Mouse (Mus musculus): ENCODE measurements around the gene Dpf3. TPM values are rescaled to one million over a fixed set of nuclear protein-coding genes. Genes with fewer than 3 reads are reported as not detected.
A peak's percentile ranks its signal among the peaks of the same experiment; 100 is the strongest.

Dpf3 gene
- polyA plus RNA-seq, 1 experiment from 2014 or later, result 14.9 TPM

DNA sequence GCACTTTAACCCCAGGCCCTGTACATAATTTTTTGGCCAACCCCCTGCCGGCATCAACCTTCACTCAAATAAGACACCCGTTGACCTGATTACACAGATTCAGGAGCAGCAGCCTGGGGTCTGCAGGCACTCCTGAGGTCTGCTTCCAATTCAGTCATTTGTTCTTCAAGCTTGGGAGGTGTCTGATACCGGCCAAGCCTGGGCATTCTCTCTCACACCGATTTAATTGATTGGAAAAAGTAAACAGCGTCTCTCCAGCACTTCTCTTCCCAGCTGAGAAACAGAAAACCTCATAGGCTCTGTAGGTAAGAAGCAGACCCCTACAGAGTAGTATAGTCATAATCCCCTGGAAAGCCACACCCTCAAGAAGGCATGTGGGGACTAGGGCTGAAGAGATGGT is 61.2 kb downstream of the Dpf3 start:
- 68% methylated on average over 5 of the region's 5 CpGs for WGBS

DNA sequence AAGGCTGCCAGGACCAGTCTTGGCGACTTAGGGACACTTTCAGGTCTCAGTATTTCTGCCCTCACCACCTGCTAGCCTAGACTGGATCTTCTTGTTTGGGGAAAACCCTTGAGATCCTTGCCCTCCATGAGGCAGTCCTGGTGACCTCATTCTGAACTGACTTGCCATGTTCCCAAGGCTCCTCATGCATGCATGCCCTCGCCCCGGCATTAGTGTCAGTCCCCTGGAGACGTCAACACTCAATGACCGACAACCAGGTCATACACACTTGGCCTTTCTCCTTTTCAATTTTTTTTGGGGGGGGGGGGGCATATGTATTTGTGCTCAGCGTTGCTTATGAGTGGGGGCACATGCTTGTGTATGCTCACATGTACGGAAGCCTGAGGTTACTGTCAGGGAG is 61.8 kb downstream of the Dpf3 start:
- no peak for ATAC-seq (replicated peaks; ENCODE audit: low FRiP score)

More for the DNA sequence above, 61.2 kb downstream of the Dpf3 start:
- Histone ChIP-seq H3K9me3 (replicated peaks) (no peaks in the 10 kb centered on the region), H3K4me2 (no peak overlapping the region), H3K36me3 (no peaks in the 10 kb centered on the region), H3K4me3 (replicated peaks) (no peak overlapping the region), H3K4me1 (peaks cover 28% of the 10 kb centered on the region), H3K27me3 (no peaks in the 10 kb centered on the region), H3K27ac (no peak overlapping the region), H3K9ac (no peak overlapping the region)
- no peak for ATAC-seq (replicated peaks; ENCODE audit: low FRiP score)

DNA sequence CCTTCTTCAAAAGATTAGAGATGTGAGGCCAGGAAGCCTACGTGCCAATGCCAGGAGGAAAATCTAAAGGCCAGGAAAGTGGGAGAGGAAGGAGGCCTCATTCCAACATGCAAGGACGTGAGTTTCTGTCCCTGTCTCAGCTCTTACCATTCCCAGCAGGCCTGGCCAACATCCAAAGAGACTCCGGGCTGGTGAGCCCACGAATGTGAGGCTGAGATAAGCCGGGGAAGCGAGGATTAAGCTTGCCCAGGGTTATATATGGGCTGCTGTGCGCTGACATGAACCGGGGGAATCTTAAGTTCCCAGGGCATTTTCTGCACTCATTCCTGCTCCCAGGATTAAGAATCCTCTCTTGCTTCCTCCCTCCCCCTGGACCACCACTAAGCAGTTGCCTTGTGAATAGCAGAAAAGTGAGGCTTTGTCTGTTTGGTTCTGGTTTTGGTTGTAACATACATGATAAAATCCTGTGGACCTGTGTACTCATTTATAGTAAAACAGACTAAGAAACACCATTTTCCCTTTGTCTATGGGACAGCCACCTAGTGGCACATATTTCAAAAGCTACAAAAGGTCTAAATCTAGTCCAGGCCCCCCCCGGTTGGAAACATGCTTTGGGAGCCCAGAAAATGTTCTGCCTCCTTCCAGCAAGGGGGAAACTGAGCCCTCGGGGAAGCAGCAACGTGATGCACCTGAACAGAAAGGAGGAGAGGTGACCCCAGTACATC is 62.6 kb downstream of the Dpf3 start:
- Histone ChIP-seq H3K4me3 (replicated peaks) (no peak overlapping the region), H3K36me3 (no peaks in the 10 kb centered on the region), H3K27me3 (no peaks in the 10 kb centered on the region), H3K4me1 (peaks cover 28% of the 10 kb centered on the region), H3K27ac (no peak overlapping the region), H3K4me2 (no peak overlapping the region), H3K9ac (no peak overlapping the region), H3K9me3 (replicated peaks) (no peaks in the 10 kb centered on the region)
- 61% methylated on average over 11 of the region's 11 CpGs for WGBS
- ATAC-seq (replicated peaks; ENCODE audit: low FRiP score), result no peak

More for the DNA sequence above, 61.8 kb downstream of the Dpf3 start:
- H3K4me2 ChIP-seq, result no peak overlapping the region
- H3K36me3 ChIP-seq, result no peaks in the 10 kb centered on the region
- H3K4me3 ChIP-seq (replicated peaks), result no peak overlapping the region
- 82% methylated on average over 7 of the region's 7 CpGs for WGBS
- no peaks in the 10 kb centered on the region for H3K9me3 ChIP-seq (replicated peaks)
- H3K27ac ChIP-seq, result no peak overlapping the region
- H3K27me3 ChIP-seq, result no peaks in the 10 kb centered on the region
- H3K4me1 ChIP-seq, result peaks cover 28% of the 10 kb centered on the region
- no peak overlapping the region for H3K9ac ChIP-seq

DNA sequence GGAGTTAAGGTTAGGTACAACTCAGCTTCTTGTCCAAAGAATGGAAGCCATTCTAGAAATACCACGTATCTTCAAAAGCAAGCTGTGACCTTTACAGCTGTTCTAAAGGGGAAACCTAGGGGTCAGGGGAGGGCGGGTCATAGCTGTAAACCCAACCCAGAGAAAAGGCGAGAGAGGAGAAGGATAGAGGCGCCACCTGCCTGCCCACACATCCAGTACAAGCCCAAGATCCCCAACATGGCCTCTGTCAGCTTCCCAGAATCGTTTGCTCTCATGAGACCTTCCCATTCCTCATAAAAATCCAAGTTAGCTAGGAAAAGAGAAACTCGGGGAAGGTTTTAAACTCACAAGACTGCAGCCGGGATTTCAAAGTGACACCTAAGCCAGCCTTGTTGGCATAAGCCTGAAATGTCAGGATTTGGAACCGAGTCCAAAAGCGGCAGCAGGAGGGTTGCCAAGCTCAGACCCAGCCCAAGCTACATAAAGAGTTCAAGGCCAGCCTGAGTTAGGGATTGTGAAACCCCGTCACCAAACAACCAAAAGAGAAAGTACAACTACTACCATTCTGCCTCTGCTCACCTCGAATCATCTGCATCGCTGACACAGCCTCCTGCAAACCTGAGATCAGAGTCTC is 63.3 kb downstream of the Dpf3 start:
- WGBS, result 75% methylated on average over 12 of the region's 12 CpGs
- H3K36me3 ChIP-seq, result no peaks in the 10 kb centered on the region

DNA sequence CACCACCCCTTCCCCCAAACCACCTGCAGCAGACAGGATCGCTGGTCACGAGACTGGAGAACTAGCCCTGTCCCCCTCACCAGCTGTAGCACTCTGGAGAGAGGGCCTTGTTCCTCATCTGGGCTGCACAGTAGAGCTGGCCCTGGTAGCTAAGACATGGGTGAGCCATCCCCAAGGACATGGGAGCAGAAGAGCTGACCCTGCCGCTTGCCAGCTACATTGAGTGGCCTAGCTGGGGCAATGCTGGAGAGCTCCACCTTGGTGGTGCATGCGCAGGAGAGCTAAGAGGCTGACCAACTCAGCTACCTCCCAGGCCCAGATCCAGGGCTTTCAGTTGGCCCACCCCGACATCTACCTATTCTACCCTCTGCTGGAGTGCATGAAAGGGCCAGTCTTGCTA is 67.2 kb downstream of the Dpf3 start:
- Histone ChIP-seq H3K27ac (no peak overlapping the region), H3K4me1 (peaks cover 8% of the 10 kb centered on the region), H3K4me2 (no peak overlapping the region), H3K27me3 (no peaks in the 10 kb centered on the region), H3K9me3 (replicated peaks) (no peaks in the 10 kb centered on the region), H3K9ac (no peak overlapping the region), H3K4me3 (replicated peaks) (no peak overlapping the region), H3K36me3 (no peaks in the 10 kb centered on the region)
- no peak for ATAC-seq (replicated peaks; ENCODE audit: low FRiP score)
- WGBS, result 90% methylated on average over 5 of the region's 5 CpGs

More for the DNA sequence above, 63.3 kb downstream of the Dpf3 start:
- Histone ChIP-seq H3K4me1 (peaks cover 28% of the 10 kb centered on the region), H3K9ac (no peak overlapping the region), H3K27ac (no peak overlapping the region), H3K9me3 (replicated peaks) (no peaks in the 10 kb centered on the region), H3K4me2 (no peak overlapping the region), H3K27me3 (no peaks in the 10 kb centered on the region), H3K4me3 (replicated peaks) (no peak overlapping the region)
- no peak for ATAC-seq (replicated peaks; ENCODE audit: low FRiP score)

DNA sequence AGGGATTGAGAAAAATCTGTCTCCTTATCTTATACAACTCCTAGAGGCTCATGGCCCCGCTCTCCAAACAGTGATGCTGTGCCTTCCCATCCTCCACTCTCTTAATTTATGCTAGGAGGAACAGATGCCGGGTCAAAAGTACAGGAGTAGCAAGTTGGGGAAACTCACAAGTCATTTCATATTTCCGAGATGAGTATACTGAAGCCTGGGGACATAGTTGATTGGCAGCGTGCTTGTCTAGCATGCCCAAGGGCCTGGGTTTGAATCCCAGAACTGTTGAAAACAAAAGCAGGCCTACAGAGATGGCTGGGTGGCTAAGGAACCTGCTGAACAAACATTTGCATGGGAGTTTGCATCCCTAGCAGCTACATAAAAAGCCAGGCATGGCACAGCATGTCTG is 72.3 kb downstream of the Dpf3 start:
- peaks cover 12% of the 10 kb centered on the region for H3K4me1 ChIP-seq
- ATAC-seq (replicated peaks; ENCODE audit: low FRiP score), result no peak
- H3K27me3 ChIP-seq, result no peaks in the 10 kb centered on the region
- no peak overlapping the region for H3K9ac ChIP-seq
- H3K9me3 ChIP-seq (replicated peaks), result no peaks in the 10 kb centered on the region
- H3K4me3 ChIP-seq (replicated peaks), result no peak overlapping the region
- 74% methylated on average over 4 of the region's 4 CpGs for WGBS
- H3K36me3 ChIP-seq, result no peaks in the 10 kb centered on the region
- H3K4me2 ChIP-seq, result no peak overlapping the region
- H3K27ac ChIP-seq, result no peak overlapping the region

DNA sequence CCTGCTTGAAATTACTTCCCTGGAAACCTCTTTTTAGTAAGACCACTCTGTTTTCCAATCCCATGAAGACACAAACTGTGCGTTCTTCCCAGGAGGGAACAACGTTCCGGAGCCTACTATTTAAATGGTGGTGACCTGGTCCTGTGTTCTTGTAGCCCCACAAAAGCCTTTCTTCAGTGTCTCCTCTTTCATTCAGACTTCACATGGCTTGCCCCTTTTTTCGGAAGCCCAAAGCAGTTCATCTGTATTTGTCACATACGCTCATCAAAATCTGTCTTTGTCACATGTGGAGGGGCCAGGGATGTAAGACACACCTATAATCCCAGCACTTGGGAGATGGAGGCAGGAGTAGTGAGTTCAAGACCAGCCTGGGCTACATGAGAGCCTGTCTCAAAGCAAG is 73.8 kb downstream of the Dpf3 start:
- Histone ChIP-seq H3K27ac (no peak overlapping the region), H3K27me3 (no peaks in the 10 kb centered on the region), H3K36me3 (no peaks in the 10 kb centered on the region), H3K9me3 (replicated peaks) (no peaks in the 10 kb centered on the region), H3K4me1 (peaks cover 12% of the 10 kb centered on the region), H3K9ac (no peak overlapping the region), H3K4me2 (no peak overlapping the region), H3K4me3 (replicated peaks) (no peak overlapping the region)
- WGBS, result 92% methylated on average over 5 of the region's 5 CpGs
- ATAC-seq (replicated peaks; ENCODE audit: low FRiP score), result no peak

DNA sequence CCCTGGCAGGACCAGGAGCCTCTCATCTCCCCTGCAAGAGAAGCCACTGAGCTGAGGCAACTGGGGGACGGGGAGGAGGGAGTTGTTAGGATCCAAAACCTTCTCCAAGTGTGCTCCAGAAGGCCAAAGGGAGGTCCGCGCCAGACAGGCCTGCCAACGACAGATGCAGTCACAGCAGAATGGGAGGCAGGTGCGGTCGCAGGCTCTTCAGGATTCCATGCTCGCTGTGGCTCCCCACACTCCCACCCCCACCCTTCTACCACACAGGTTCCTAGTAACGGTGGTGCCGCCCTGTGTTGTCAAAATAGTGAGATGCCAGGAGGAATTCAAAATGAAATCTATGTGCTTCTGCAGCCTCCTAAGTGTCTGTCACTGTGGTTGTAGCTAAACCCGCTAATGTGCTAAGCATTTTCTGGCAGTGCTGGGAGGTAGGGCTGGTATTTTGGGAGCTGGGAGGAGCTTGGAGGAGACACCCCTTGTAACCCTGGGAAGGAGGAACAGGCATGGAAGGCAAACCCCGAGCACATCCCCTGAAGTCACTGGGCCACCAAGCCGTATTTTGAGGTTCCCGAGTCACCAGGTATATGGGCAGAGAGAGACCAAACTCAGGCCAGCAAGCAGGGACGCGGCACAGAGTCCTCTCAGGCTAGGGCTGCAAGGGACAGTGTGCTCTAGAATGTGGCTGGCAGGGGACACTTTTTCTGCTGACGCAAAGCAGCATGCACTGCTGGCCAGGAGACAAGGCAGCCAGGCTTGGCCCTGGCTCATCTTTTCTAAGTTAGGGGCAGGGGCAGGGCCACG is 75.6 kb downstream of the Dpf3 start:
- Histone ChIP-seq H3K4me3 (replicated peaks) (no peak overlapping the region), H3K9me3 (replicated peaks) (no peaks in the 10 kb centered on the region), H3K27ac (no peak overlapping the region), H3K4me2 (no peak overlapping the region), H3K9ac (no peak overlapping the region), H3K4me1 (peaks cover 12% of the 10 kb centered on the region), H3K27me3 (no peaks in the 10 kb centered on the region), H3K36me3 (no peaks in the 10 kb centered on the region)
- 59% methylated on average over 17 of the region's 17 CpGs for WGBS
- ATAC-seq (replicated peaks; ENCODE audit: low FRiP score), result no peak

DNA sequence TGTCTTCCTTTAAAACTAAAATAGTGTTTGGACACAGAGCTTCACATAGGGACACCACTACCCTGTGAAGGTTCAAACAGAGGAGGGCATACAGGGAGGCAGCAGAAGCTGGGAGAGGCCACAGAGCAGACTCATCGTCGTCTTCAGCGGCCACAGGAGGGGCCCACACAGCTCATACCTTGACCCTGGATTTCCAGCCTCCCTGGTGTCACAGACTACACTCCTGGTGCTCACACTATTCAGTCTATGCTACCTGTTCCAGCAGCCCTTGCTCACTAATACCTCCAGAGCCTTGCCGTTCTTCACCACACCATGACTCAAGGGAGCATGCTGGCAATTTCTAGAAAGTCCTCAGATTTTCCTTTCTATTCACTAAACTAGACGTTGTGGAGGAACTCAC is 76.5 kb downstream of the Dpf3 start:
- H3K9me3 ChIP-seq (replicated peaks), result no peaks in the 10 kb centered on the region
- no peaks in the 10 kb centered on the region for H3K27me3 ChIP-seq
- H3K4me2 ChIP-seq, result no peak overlapping the region
- WGBS, result 76% methylated on average over 5 of the region's 5 CpGs
- no peak overlapping the region for H3K9ac ChIP-seq
- no peaks in the 10 kb centered on the region for H3K36me3 ChIP-seq
- ATAC-seq (replicated peaks; ENCODE audit: low FRiP score), result no peak
- H3K27ac ChIP-seq, result no peak overlapping the region
- peaks cover 12% of the 10 kb centered on the region for H3K4me1 ChIP-seq
- H3K4me3 ChIP-seq (replicated peaks), result no peak overlapping the region

DNA sequence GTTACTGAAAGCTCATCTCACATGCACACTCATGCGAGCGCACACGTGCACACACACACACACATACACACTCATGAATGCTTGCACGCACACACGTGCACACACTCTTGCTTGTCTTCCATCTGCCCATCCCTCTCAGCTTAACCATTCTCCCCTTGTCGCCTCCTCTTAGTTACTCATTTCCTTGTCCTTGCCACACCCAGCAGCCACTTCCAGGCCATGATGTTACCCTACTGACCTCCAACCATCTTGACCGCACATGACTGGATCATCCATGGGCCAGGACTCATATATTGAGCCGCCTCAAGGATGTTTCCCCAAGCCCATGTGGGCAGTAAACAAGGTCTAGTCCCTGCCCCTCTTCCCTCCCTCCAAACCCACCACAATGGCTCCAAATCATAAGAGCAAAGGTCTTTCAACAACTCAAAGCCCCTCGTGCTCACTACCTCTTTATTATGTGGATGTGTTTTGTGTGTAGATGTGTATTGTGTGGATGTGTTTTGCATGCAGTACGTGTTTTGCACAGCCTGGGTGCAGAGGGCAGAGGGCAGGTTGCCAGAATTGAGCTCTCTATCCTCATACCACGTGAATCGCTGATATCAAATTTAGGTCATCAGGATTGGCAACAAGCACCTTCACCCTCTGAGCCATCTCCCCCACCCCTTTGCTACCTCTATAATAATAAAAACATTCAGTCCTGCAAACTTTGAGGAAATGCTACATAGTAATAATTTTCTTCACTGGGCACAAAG is 82.0 kb downstream of the Dpf3 start:
- no peak overlapping the region for H3K27ac ChIP-seq
- 0 out of 2 replicates have a peak, but pooled peaks have one; percentile 18 for ATAC-seq (replicated peaks; ENCODE audit: low FRiP score)
- no peaks in the 10 kb centered on the region for H3K27me3 ChIP-seq
- no peaks in the 10 kb centered on the region for H3K9me3 ChIP-seq (replicated peaks)
- no peaks in the 10 kb centered on the region for H3K36me3 ChIP-seq
- H3K4me3 ChIP-seq (replicated peaks), result no peak overlapping the region
- H3K4me1 ChIP-seq, result peaks cover 7% of the 10 kb centered on the region; the same call in 1 of the 2 replicates
- no peak overlapping the region for H3K4me2 ChIP-seq
- 83% methylated on average over 12 of the region's 12 CpGs for WGBS
- H3K9ac ChIP-seq, result no peak overlapping the region

DNA sequence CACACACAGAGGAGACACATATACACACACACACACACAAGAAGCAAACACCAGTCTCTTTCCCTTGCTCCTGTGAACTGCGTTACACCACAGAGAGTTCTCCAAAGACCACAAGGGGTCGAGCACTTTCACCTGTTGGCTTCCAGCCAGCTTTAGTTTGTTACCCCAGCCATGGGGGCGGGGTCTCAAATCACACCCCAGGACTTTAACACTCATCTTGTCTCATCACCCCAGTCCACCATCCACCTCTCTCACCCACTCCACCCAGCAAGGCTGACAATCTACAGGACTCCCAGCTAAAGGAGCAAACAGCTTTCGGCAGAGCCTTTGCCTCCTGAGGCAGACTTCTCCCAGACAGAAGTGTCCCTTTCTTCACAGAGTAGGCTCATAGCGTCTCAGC is 85.2 kb downstream of the Dpf3 start:
- H3K4me2 ChIP-seq, result no peak overlapping the region
- no peak for ATAC-seq (replicated peaks; ENCODE audit: low FRiP score)
- no peaks in the 10 kb centered on the region for H3K27me3 ChIP-seq
- H3K4me3 ChIP-seq (replicated peaks), result no peak overlapping the region
- 68% methylated on average over 5 of the region's 5 CpGs for WGBS
- no peak overlapping the region for H3K9ac ChIP-seq
- H3K27ac ChIP-seq, result no peak overlapping the region
- H3K9me3 ChIP-seq (replicated peaks), result no peaks in the 10 kb centered on the region
- peaks cover 7% of the 10 kb centered on the region; the same call in 1 of the 2 replicates for H3K4me1 ChIP-seq
- H3K36me3 ChIP-seq, result no peaks in the 10 kb centered on the region

All from kidney, embryonic 15.5 days (tissue).